Mouse (Mus musculus) hindbrain, embryonic 11.5 days (tissue): Measurements from ENCODE around the gene Adh1. TPM values are rescaled to one million over a fixed set of nuclear protein-coding genes. Genes with fewer than 3 reads are reported as not detected.

Experiments used
- ATAC-seq: fragments of 200-750 bp; cut with Nextera tagmentation; 2 replicates; pipeline ENCODE4 v1.8.0; 2017; ENCODE audit warnings: mild to moderate bottlenecking, moderate TSS enrichment, moderate library complexity; ENCODE audit not compliant: low FRiP score
- DNase-seq: peaks from one replicate; pipeline ENCODE4 v3.0.0-alpha.2; 2015; ENCODE audit warnings: low spot score
- H3K27ac ChIP-seq: fragments of 300-500 bp; sonication (generic); 2 replicates; pipeline ENCODE4 v1.5.1; 2014; ENCODE audit warnings: mild to moderate bottlenecking, low read depth, low read length
- H3K27me3 ChIP-seq: fragments of 300-500 bp; sonication (generic); 2 replicates; pipeline ENCODE4 v1.6.1; 2014; ENCODE audit warnings: mild to moderate bottlenecking, low read length, moderate library complexity, mixed read lengths; ENCODE audit not compliant: control insufficient read depth, insufficient read depth
- H3K36me3 ChIP-seq: fragments of 300-500 bp; sonication (generic); 2 replicates; pipeline ENCODE4 v1.6.1; 2014; ENCODE audit warnings: mild to moderate bottlenecking, low read length, moderate library complexity, mixed read lengths; ENCODE audit not compliant: control insufficient read depth, insufficient read depth
- H3K4me1 ChIP-seq: fragments of 300-500 bp; sonication (generic); replicated peaks from 2 replicates; pipeline ENCODE4 v1.6.1; 2014; ENCODE audit warnings: low read length, mixed read lengths; ENCODE audit not compliant: control insufficient read depth, insufficient read depth
- H3K4me2 ChIP-seq: fragments of 300-500 bp; sonication (generic); replicated peaks from 2 replicates; pipeline ENCODE4 v1.6.1; 2014; ENCODE audit warnings: mild to moderate bottlenecking, low read depth, low read length
- H3K4me3 ChIP-seq: fragments of 300-500 bp; sonication (generic); 2 replicates; pipeline ENCODE4 v1.5.1; 2014; ENCODE audit warnings: low read depth, low read length
- H3K9ac ChIP-seq: fragments of 300-500 bp; sonication (generic); 2 replicates; pipeline ENCODE4 v1.6.1; 2014; ENCODE audit warnings: low read depth, low read length
- H3K9me3 ChIP-seq: fragments of 300-500 bp; sonication (generic); 2 replicates; pipeline ENCODE4 v1.6.1; 2016; ENCODE audit warnings: low read length; ENCODE audit not compliant: control insufficient read depth
- WGBS: fragments of 180-500 bp; shearing (Covaris S2); extraction: QIAGEN DNeasy Blood & Tissue Kit; methylation state at CpG from one replicate; pipeline ENCODE4 v1.1.7; 2014; 5-methylcytosine and 5-hydroxymethylcytosine counted together
- polyA plus RNA-seq: library from polyadenylated mRNA; unstranded; fragments of >200 nt; fragmentation: Nextera tagmentation; extraction: Ambion mirVana; gene quantifications from 2 replicates; pipeline ENCODE4 v1.2.1, GENCODE M21; 2014

Adh1 gene
- polyA plus RNA-seq, 1 experiment from 2014 or later = 0.29 TPM

DNA sequence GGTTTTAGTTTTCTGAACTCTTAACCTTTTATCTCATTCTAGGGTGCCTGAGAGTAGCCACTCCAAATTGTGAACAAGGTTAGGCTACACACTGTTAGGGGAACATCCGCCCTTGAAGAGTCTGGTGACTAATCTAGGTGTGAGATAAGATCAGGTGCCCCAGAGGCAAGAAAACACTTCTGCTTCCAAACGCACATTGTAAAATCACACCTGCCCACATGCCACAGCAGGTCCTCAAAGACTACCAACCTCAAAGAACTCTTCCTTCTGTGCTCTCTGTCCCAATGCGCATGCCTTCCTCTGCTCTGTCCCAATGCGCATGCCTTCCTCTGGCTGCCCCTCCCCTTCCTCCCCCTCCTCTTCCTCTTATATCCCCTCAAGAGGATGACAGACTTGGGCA, 73.5 kb downstream of the Adh1 start:
- no peak overlapping the region for H3K27ac ChIP-seq
- ATAC-seq (no peak), DNase-seq (no peak)
- WGBS = 85% methylated on average over 4 of the region's 4 CpGs
- H3K9me3 ChIP-seq = no peaks in the 10 kb centered on the region
- no peak overlapping the region for H3K4me3 ChIP-seq
- H3K36me3 ChIP-seq = no peaks in the 10 kb centered on the region
- no peaks in the 10 kb centered on the region for H3K27me3 ChIP-seq
- no peak overlapping the region for H3K4me2 ChIP-seq
- no peak overlapping the region for H3K9ac ChIP-seq
- H3K4me1 ChIP-seq = no peaks in the 10 kb centered on the region

DNA sequence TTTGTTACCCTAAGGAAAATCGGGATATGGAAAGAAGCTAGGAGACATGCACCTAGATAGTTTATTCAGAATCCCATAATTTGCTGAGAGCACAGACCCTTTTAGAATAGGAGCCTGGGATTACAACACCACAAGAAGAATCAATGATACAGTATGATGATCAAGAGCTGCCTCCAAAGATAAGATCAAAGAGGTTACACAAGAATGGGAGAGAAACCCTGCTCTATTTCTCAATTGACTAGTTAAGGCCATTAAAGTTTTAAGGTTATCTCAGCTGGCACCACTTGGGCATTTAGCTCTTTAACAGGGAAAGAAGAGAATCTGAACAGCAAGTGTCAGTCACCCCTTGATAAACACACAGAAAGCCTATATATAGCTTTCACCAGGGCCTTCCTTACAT, 74.8 kb downstream of the Adh1 start:
- ATAC-seq (no peak), DNase-seq (no peak)
- Histone ChIP-seq H3K4me3 (no peak overlapping the region), H3K9me3 (no peaks in the 10 kb centered on the region), H3K27ac (no peak overlapping the region), H3K4me2 (no peak overlapping the region), H3K27me3 (no peaks in the 10 kb centered on the region), H3K4me1 (no peaks in the 10 kb centered on the region), H3K9ac (no peak overlapping the region), H3K36me3 (no peaks in the 10 kb centered on the region)
- 94% methylated on average over 1 of the region's 1 CpGs for WGBS

DNA sequence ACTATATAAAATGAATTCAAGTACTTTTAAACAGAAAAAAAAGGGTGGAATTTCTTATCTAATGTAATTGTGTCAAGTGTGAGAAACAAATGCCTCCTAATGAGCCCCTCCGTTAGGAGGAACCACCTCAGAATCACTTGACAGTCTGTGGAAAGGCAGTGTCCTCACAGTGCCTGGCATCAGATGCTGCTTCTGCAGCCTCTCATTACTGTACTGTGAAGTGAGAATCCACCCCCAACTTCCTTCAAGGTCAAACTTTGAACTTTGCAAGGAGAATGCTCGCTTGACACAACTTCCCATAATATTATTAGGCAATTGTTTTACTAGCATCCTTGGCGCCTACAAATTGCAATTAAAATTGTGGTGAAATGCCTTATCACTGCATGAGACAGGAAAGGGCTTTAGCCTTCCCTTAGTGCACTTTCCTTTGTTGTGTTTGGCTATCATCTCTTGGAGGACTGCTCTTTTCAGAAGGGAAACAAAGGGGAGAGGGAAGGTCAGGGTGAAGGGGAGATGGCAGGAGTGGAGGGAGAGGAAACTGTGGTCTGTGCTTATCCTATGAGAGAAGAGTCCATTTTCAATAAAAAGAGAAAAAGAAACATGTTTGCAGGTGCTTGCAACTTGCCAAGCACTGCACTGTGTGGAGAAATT, 75.4 kb downstream of the Adh1 start:
- DNase-seq = no peak
- WGBS = 73% methylated on average over 3 of the region's 3 CpGs

More for the DNA sequence above, 75.4 kb downstream of the Adh1 start:
- Histone ChIP-seq H3K36me3 (no peaks in the 10 kb centered on the region), H3K27me3 (no peaks in the 10 kb centered on the region), H3K9me3 (no peaks in the 10 kb centered on the region), H3K4me3 (no peak overlapping the region), H3K4me2 (no peak overlapping the region), H3K27ac (no peak overlapping the region), H3K4me1 (no peaks in the 10 kb centered on the region), H3K9ac (no peak overlapping the region)
- no peak for ATAC-seq

Other genes starting within 250 kb of the Adh1 start
- gene 1110002E22Rik, start 195.9 kb upstream of the Adh1 start, polyA plus RNA-seq = 0.17 and 0.20 TPM in 2 replicates
- gene Gm5105, start 193.6 kb upstream of the Adh1 start, polyA plus RNA-seq = not detected in 2 replicates
- 12.4 and 17.0 TPM in 2 replicates for gene Trmt10a, start 117.5 kb upstream of the Adh1 start, polyA plus RNA-seq
- gene Mttp, start 116.0 kb upstream of the Adh1 start, polyA plus RNA-seq = 10.2 and 13.4 TPM in 2 replicates
- gene 4930579F01Rik, start 67.2 kb upstream of the Adh1 start, polyA plus RNA-seq = not detected in 2 replicates
- 0.08 and 0.22 TPM in 2 replicates for gene Adh7, start 43.2 kb upstream of the Adh1 start, polyA plus RNA-seq
- not detected in 2 replicates for gene Adh6a, start 52.3 kb downstream of the Adh1 start, polyA plus RNA-seq
- 0.25 and 0.37 TPM in 2 replicates for gene Adh6b, start 80.8 kb downstream of the Adh1 start, polyA plus RNA-seq
- 0.11 TPM in 1 of 2 replicates, not detected in the other for gene Adh4, start 154.5 kb downstream of the Adh1 start, polyA plus RNA-seq
- 270 and 272 TPM in 2 replicates for gene Adh5, start 182.1 kb downstream of the Adh1 start, polyA plus RNA-seq
- gene Metap1, start 228.5 kb downstream of the Adh1 start, polyA plus RNA-seq = 60.3 and 64.6 TPM in 2 replicates